Mouse (Mus musculus) brown adipose tissue, adult 24 weeks (tissue): ENCODE results near the gene Rab31. TPM values are rescaled to one million over a fixed set of nuclear protein-coding genes. Genes with fewer than 3 reads are reported as not detected.

Source experiments
- H3K27ac ChIP-seq: fragments of 200-500 bp; replicated peaks from 2 replicates; pipeline ENCODE4 v1.5.1; 2012; ENCODE audit warnings: low read depth, mild to moderate bottlenecking, low read length
- H3K4me1 ChIP-seq: fragments of 200-500 bp; 2 replicates; pipeline ENCODE4 v1.6.1; 2012; ENCODE audit warnings: low read length, mixed read lengths; ENCODE audit not compliant: control insufficient read depth, insufficient read depth, insufficient read length
- H3K4me3 ChIP-seq: fragments of 200-500 bp; 2 replicates; pipeline ENCODE4 v1.5.1; 2012; ENCODE audit warnings: low read depth, mild to moderate bottlenecking, low read length, moderate library complexity; ENCODE audit not compliant: insufficient read depth
- polyA plus RNA-seq: library from polyadenylated mRNA; stranded (reverse); fragments of >200 nt; gene quantifications from 2 replicates; pipeline ENCODE4 v1.2.4, GENCODE M21; 2012; ENCODE audit not compliant: missing spikeins, insufficient read depth, insufficient read length

Rab31 gene
- polyA plus RNA-seq, 1 experiment, result 3.9 TPM

DNA sequence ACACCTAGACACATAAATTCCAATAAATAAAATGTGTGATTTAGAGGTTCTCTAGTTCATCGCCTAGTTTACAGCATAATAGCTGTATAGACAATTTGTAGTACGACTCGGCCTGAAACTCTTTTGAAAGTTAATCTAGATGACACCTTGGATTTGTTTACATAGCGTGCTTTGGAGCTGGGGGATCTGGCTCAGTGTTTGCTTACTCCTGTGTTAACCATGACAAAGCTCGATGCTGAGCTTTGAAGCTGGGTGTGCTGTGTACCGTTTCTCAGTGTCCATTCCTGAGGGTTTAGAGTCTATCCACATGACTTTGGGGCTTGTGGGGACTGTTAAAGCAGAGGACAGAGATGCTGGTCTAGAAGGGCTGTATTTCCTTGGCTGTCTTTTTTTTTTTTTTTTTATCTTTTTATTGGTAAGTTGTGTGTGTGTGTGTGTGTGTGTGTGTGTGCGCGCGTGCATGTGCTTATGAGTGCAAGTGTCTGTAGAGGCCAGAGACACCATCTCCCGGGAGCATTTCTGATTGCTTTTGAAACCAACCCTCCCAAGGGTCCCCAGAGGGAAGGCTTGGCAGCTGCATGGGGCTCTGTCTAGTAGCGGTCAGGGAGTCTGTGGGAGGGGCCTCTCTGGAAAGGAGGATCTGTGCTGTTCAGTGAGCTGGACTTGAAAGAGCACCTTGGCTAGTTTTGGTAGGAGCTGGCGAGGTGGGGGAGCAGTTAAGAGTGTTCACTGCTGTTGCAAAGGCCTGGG lies 16.2 kb upstream of the Rab31 start:
- H3K4me1 ChIP-seq, result peaks cover 14% of the 10 kb centered on the region
- H3K4me3 ChIP-seq, result no peak overlapping the region
- H3K27ac ChIP-seq, result no peak overlapping the region

DNA sequence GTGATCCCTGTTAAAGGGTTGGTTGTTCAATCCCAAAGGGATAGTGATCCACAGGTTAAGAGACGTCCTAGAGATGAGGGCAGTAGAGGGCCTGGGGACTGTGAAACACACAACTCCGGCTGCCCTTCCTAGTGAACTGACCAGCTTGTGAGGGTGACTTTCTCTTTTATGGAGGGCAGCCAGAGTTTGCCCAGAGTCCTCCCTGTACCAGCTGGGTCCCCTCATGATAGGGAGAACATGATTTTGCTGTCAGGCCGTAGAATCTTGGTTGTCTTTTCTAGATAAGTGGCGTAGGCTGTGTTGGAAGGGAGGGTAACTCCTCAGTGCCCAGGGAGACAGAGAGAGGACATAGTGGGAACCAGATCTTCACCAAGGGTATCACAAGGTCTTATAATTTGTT lies 14.7 kb upstream of the Rab31 start:
- Histone ChIP-seq H3K4me1 (peaks cover 14% of the 10 kb centered on the region), H3K27ac (no peak overlapping the region), H3K4me3 (no peak overlapping the region)

DNA sequence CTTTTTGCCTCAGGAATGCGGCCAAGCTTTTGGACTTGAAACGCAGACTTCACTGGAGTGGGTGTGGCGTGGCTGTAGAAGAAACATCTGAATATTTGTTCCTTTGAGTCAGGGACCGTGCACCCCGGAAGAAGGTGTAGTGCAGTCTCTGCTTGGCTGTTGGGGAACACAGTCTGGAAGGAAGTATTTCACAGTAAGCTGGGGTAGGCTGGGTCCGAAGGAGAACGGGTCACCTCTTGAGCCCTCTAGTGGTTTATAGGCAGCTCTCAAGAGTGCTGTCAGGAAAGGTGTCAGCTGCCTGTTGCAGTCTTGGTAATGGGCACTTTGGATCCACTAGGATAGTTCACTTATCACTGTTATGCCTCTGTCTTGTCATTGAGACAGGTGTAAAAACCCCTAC lies 13.7 kb upstream of the Rab31 start:
- H3K4me3 ChIP-seq, result no peak overlapping the region
- peaks cover 12% of the 10 kb centered on the region for H3K4me1 ChIP-seq
- no peak overlapping the region for H3K27ac ChIP-seq

DNA sequence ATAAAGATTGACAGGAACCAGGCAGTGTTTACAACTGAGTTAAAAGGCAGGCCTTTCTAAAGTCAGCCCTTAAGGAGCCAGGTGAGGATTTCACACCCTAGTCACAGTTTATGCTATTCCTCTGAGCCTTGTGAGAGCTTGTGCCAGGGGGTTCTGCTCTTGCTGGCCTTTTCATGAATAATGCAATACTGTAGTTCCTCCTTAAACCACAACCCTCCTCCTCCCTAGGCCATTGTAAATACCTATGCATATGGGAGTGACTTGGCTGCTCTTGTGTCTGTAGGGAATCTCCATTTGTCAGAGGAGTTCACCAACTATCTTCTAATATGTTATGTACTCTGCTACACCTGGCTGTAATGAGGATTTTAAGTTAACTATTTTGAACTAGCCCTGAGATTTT lies 13.2 kb upstream of the Rab31 start:
- H3K4me1 ChIP-seq, result peaks cover 12% of the 10 kb centered on the region
- H3K27ac ChIP-seq, result no peak overlapping the region
- no peak overlapping the region for H3K4me3 ChIP-seq

DNA sequence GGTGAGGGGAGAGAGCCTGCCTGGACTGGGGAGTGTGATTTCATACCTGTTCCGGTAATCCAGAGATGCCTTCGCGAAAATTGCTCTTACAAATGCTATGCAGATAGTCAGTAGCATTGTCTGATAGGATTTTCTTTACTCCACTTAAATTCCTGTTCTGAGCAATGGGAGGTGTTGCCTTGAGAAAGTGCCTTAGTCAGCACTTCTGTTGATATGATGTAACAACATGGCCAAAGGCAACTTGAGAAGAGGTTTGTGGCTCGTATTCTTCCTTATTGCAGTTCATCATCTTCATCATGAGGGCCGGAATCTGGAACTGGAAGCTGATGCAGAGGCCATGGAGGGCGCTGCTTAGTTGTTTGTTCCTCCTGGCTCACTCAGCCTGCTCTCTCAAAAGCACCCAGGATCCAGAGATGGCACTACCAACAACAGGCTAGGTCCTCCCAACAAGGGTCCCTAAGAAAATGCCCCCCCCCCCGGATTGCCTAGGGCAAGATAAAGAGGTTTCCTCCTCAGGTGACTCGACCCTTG lies 12.1 kb upstream of the Rab31 start:
- Histone ChIP-seq H3K4me1 (peaks cover 10% of the 10 kb centered on the region), H3K27ac (no peak overlapping the region; the same call in 1 of the 2 replicates), H3K4me3 (no peak overlapping the region)

DNA sequence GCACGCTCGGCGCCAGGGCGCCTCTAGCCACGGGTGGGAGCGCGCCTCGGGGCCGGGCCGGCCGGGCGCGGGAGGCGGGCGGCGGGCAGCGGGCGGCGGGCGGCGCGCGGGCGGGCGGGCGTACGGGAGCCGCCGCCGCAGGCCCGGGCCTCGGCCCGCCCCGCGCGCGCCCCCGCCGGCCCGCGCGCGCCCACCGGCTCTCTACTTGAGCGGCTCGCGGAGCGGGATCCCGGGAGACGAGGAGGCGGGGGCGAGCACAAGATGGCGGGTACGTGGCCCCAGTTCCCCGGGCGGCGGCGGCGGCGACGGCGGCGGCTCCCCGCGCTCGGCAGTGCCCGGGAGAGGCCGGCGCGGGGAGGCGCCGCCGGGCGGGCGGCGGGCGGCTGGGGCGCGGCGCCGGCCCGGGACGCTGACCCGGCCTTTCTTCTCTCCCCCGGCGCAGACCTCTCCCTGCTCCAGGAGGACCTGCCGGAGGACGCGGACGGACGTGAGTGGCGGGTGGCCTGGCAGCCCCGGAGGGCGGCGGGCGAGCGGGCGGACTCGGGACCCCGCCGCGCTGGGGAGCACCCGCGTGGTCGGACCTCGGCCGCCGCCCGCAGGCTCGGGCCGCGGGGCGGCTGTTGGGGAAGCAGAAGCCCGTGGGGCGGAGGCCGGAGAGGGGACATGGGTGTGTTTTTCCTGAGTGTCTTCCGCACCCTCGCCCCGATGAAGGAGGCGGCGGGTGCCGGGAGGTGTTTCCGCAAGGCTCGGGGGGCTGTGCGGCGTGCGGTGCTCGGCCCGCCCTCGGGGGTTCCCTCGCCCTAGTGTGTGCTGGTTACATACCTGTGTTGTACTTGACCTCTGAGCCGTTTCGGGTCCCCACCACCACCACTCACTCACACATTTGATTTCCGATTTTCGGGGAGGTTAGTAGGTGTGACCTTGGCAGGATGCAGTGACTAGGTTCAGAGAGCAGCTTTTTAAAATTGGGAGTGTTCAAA lies 10.9 kb upstream of the Rab31 start:
- Histone ChIP-seq H3K4me3 (peak overlapping the region; percentile 96), H3K27ac (peak overlapping the region; percentile 95), H3K4me1 (peaks cover 6% of the 10 kb centered on the region)

DNA sequence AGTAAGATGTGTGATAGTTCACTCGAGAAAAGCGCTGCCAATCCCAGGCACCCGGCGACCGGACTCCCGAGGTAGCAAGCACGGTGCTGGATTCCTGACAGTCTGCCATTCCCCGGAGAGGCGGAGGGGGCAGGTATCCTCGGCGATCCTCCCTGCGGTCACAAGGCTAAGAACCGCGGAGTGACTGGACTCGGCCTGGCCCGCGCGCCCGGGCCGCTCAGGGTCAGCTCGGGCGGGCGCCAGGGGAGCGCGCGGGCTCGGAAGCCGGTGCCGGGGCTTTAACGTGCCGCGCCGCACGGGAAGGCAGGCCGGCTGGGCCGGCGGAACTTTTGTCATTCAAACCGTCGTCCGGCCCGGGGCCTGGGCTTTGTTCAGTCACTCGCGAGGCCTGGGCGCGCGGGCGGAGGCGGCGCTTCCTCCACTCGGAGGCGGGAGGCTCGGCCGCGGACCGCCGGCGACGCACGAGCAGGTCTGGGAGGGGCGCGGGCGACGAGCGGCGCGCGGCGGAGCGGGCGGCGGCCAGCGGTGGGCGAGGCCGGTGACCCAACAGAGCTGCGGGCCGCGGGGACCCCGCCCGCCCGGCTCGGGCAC lies 10.1 kb upstream of the Rab31 start, which contains the start of gene Ppp4r1:
Gene Ppp4r1, plus strand, starts transcription at position 23 of the 591 bp plus-strand sequence.
- H3K4me1 ChIP-seq, result peaks cover 2% of the 10 kb centered on the region; the same call in 1 of the 2 replicates
- H3K27ac ChIP-seq, result peak within 1 kb of the TSS; percentile 95
- peak within 1 kb of the TSS; percentile 96 for H3K4me3 ChIP-seq

DNA sequence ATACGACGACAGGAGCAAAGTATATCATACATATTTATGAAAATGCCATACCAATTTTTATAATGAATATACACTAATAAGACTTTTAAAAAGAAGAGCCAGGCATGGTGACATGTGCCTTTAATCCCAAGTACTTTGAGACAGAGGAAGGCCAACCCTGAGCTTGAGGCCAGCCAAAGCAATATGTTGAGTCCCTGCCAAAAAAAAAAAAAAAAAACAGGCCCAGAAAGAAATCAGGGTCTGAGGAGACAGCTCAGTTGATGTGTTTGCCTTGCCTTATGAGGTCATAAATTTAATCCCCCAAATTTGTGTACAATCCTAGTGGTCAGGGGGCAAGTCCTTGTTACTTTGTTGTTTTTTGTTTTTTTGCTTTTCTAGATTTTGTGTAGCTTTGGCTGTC lies 8.4 kb upstream of the Rab31 start:
- Histone ChIP-seq H3K27ac (no peak overlapping the region), H3K4me1 (no peaks in the 10 kb centered on the region), H3K4me3 (no peak overlapping the region)

DNA sequence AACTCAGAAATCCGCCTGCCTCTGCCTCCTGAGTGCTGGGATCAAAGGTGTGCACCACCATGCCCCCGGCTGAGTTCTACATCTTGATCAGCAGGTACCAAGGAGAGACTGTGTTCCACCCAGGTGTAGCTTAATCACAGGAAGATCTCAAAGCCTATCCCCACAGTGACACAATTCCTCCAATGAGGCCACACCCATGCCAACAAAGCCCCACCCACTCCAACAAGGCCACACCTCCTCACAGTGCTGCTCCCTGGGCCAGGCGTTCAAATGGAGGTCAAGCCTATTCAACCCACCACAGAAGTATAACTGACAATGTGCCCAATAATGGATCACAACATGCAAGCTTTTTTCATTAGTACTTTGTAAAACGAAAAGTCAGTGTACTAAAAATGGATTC lies 4.9 kb upstream of the Rab31 start:
- Histone ChIP-seq H3K4me1 (no peaks in the 10 kb centered on the region), H3K4me3 (no peak overlapping the region), H3K27ac (no peak overlapping the region)

DNA sequence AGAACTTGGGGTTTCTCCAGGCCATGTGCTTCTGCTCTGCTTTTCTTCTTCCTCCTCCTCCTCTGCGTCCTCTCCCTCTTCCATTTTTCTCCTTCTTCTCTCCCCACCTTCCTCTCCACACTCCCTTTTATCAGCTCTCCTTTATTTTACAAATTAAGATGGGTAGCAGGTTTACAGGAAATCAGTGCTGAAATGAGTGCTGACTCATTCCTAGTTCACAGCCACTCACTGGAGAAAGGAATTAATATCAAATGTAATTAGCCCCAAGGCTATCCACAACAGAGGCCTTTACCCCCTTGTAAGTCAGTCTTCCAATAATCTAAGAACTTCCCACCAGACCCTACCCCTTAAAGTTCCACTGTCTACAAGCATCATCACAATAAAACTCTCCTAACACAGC lies 3.7 kb upstream of the Rab31 start:
- Histone ChIP-seq H3K4me1 (peaks cover 1% of the 10 kb centered on the region; the same call in 1 of the 2 replicates), H3K27ac (no peak overlapping the region), H3K4me3 (no peak overlapping the region)

DNA sequence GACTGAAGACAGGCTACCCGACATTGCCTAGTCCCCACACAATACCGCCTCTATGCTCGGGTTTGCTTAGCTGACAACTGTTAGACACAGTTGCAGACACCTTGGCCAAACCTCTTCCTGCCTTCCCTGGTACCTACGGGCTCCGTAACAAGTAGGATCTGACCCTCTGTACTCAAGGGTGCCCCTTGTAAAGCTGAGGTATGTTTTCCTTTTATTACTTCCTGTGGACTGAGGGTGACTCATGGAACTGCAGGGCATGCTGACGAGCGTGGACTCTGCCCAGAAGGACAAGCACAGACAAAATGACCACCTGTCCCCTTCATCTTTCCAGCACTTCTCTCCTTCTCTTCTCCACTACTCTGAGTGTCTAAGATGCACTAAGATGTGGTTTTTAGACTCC lies 1.9 kb upstream of the Rab31 start:
- H3K4me3 ChIP-seq, result no peak overlapping the region
- peaks cover 5% of the 10 kb centered on the region; the same call in 1 of the 2 replicates for H3K4me1 ChIP-seq
- H3K27ac ChIP-seq, result no peak overlapping the region

DNA sequence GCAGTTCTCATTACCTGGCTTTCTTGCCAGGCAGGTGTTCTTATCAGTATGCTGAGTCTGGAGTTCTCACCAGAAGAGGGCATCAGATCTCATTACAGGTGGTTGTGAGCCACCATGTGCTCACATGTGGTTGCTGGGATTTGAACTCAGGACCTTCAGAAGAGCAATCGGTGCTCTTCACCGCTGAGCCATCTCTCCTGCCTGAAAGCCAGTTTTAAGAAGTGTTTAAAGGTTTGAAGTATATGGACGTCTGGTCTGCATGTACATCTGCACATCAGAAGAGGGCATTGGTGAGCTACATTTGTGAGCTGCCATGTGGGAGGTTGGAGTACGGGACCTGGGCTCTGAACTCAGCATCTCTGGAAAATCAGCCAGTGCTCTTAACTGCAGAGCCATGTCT lies 1.1 kb upstream of the Rab31 start:
- Histone ChIP-seq H3K4me3 (no peak overlapping the region), H3K4me1 (peaks cover 11% of the 10 kb centered on the region), H3K27ac (no peak overlapping the region)

DNA sequence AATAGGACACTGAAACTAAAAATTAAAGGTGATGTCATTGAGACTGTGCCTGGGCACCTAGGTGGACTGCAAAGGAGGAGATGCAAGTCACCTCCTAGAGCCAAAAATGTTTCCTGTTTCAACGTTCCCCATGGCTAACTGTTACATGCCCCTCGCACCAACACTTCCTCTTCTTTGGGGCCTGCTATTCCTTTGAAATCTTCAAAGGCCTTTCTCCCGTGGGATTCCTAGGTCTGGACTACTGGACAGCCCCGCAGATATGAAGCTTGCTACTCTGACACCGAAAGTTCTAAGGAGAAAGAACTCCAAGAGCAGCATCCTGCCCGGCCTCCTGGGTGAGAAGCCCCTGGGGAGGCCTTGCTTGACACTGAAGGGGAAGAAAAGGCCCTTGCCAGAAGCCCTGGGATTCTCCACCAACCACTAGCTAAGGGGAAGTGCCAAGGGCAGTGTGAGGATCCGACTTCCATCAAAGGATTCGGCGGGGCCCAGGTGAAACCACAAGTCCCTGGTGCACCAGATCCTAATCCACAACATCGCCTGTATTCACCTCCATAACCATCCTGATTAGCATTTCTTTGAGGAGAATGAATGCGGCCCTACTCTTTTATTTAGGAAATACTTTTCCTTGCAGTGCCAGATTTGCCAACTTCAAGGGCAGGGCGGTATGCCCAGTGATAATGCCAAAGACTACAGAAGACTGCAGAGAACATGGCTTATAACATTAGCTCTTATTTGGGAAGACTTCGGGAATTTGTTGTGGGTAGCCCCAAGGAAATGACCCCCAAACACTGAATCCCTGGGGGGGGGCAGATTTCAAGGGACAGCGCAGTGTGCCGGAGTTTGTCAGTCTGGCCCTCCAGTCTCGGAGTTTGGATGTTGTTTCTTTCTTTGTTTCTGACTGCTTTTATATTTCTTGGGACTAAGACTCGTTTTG lies 1.3 kb downstream of the Rab31 start:
- Histone ChIP-seq H3K4me3 (peak overlapping the region; percentile 70), H3K27ac (peak overlapping the region; percentile 19; the same call in 1 of the 2 replicates), H3K4me1 (peaks cover 16% of the 10 kb centered on the region)

DNA sequence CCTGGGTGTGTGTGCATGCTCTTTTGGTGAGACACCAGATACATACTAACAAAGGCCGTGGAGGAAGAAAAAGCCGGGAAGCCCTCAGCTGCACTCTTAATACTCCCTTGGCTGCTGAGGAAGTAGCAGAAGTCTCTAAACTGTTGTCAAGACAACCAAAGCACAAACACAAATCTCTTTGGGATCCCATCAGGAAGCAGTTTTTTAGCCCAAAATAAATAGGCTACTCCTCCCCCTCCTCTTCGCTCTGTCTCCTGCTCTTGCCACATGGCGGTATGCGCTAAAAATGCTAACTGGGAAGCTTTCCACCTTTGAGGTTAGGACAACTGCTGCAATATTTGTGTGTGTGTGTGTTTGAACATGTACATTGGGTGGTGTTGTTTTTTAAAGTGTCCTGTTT lies 4.1 kb downstream of the Rab31 start:
- H3K27ac ChIP-seq, result 0 out of 2 replicates have a peak overlapping the region, but pooled peaks have one; percentile 10
- peaks cover 16% of the 10 kb centered on the region for H3K4me1 ChIP-seq
- H3K4me3 ChIP-seq, result no peak overlapping the region
